Comparison of ENCODE assay signal across 17 mouse cellular contexts in genomic region chr1:95425420-95425819, GRCm38 (mm10).
"Had no signal": no experiment of that assay in that cellular context is flagged by ENCODE, and none has a peak within 500 bp of the region (broad histone marks: within the 10 kb centered on the region; RNA-seq: fewer than 3 reads in every experiment).

No protein-coding gene starts in this region.

- DNase-seq: left cerebral cortex, postnatal 4 days; liver; liver, embryonic 13.5 days; liver, postnatal 0 days; lung, adult 18-20 months; lung, adult 2 months; lung, embryonic 14.5 days; lung, postnatal 10 days; lung, postnatal 14 days; lung, postnatal 36 days; lung, postnatal 4 days; midbrain, embryonic 14.5 days had no signal

- ATAC-seq: liver, embryonic 12.5 days; liver, postnatal 0 days; lung, postnatal 0 days; midbrain, embryonic 13.5 days; midbrain, embryonic 15.5 days; midbrain, embryonic 16.5 days had no signal
